Comparison of ENCODE assay signal across 8 mouse cellular contexts in the genomic region with DNA sequence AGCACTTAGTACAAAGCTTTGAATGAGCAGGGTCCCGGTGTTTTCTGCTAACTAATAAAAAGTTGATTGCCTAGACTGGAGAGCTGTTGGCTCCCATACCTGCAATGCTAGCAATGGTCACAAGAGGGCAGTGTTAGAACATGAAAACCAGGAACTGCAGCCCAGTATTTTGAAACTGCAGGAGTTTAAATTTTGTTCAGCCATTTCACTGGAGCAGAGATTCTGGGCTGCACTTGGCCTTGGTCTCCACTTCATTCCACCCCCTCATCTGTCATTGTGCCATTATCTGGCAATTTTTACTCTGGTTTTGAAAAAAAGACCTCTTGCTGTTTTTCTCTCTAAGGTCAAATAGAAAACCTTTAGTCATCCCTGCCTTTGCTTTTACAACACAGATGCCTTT. TPM values are rescaled to one million over a fixed set of nuclear protein-coding genes. Genes with fewer than 3 reads are reported as not detected.
DNase-seq lines count a peak whose midpoint lies in the region; ATAC-seq and TF ChIP-seq lines count a peak whose summit lies in the region.

No protein-coding gene starts in this region.

- H3K36me3 ChIP-seq in E14TG2a.4 (ENCODE audit: insufficient read depth, low read length): no peaks in the 10 kb centered on the region
- H3K36me3 ChIP-seq in heart, postnatal 0 days (replicated peaks; ENCODE audit: control insufficient read depth, insufficient read depth, low read length): no peaks in the 10 kb centered on the region
- no peaks in the 10 kb centered on the region for H3K36me3 ChIP-seq in lung, embryonic 15.5 days

- H3K4me2 ChIP-seq in heart, postnatal 0 days (ENCODE audit: low read depth, low read length): 0 out of 2 replicates have a peak overlapping the region, but pooled peaks have one; percentile 30
- H3K4me2 ChIP-seq in lung, embryonic 15.5 days: peak overlapping the region; percentile 26; the same call in 1 of the 2 replicates

- no peaks in the 10 kb centered on the region for H3K9me3 ChIP-seq in E14TG2a.4 (ENCODE audit: low read length)
- H3K9me3 ChIP-seq in heart, postnatal 0 days (replicated peaks; ENCODE audit: control insufficient read depth, low read length): no peaks in the 10 kb centered on the region
- H3K9me3 ChIP-seq in lung, embryonic 15.5 days: no peaks in the 10 kb centered on the region

- peak; percentile 79 for DNase-seq in adrenal gland, postnatal 25 days
- DNase-seq in heart, postnatal 0 days (ENCODE audit: low spot score): peak; percentile 86
- peak; percentile 83 to 92 for DNase-seq in layer of hippocampus, adult 2 months (ENCODE audit: low spot score in 2 of 2)
- peak; percentile 63 for DNase-seq in ovary, postnatal 36 days (ENCODE audit: low spot score)
- DNase-seq in thymus, postnatal 25 days: peak; percentile 83

- ATAC-seq in heart, postnatal 0 days (ENCODE audit: insufficient read depth, low read depth): peak; percentile 54; the same call in 1 of the 2 replicates
- peak; percentile 41; the same call in 1 of the 2 replicates for ATAC-seq in lung, embryonic 15.5 days (ENCODE audit: borderline replicate concordance, extremely low read depth, low FRiP score, low TSS enrichment)

- no peak for TF ChIP-seq POLR2A in embryonic fibroblast, embryonic 13.5 days (IDR thresholded peaks at IDR 0.05; ENCODE audit: low read depth, low read length)

- H3K4me1 ChIP-seq in E14TG2a.4 (replicated peaks; ENCODE audit: low read depth, low read length): peaks cover 21% of the 10 kb centered on the region
- H3K4me1 ChIP-seq in embryonic fibroblast, embryonic 13.5 days (ENCODE audit: control insufficient read depth, insufficient read depth, low read length): no peaks in the 10 kb centered on the region
- no peaks in the 10 kb centered on the region for H3K4me1 ChIP-seq in heart, postnatal 0 days (ENCODE audit: control insufficient read depth, insufficient read depth)
- H3K4me1 ChIP-seq in lung, embryonic 15.5 days: 0 out of 2 replicates have a peak, but pooled peaks cover 4% of the 10 kb centered on the region

- no peak overlapping the region for H3K4me3 ChIP-seq in E14TG2a.4 (replicated peaks; ENCODE audit: low read length)
- no peak overlapping the region for H3K4me3 ChIP-seq in embryonic fibroblast, embryonic 13.5 days (ENCODE audit: insufficient read depth, low read length)
- H3K4me3 ChIP-seq in heart, postnatal 0 days (ENCODE audit: low read depth, low read length): no peak overlapping the region
- H3K4me3 ChIP-seq in layer of hippocampus, adult 2 months: peak overlapping the region; percentile 44; the same call in 1 of the 2 replicates
- no peak overlapping the region for H3K4me3 ChIP-seq in lung, embryonic 15.5 days

- WGBS in heart, postnatal 0 days: 29% methylated on average over 1 of the region's 1 CpGs
- WGBS in lung, embryonic 15.5 days: 15% methylated on average over 1 of the region's 1 CpGs

- H3K27ac ChIP-seq in embryonic fibroblast, embryonic 13.5 days (ENCODE audit: insufficient read depth, low read length): no peak overlapping the region
- no peak overlapping the region for H3K27ac ChIP-seq in heart, postnatal 0 days (ENCODE audit: low read depth)
- H3K27ac ChIP-seq in layer of hippocampus, adult 2 months: peak overlapping the region; percentile 92
- H3K27ac ChIP-seq in lung, embryonic 15.5 days: peak overlapping the region; percentile 37; the same call in 1 of the 2 replicates

- TF ChIP-seq EP300 in heart, postnatal 0 days (IDR thresholded peaks at IDR 0.05; ENCODE audit: low read depth): no peak

- 0 out of 2 replicates have a peak, but pooled peaks cover 3% of the 10 kb centered on the region for H3K27me3 ChIP-seq in E14TG2a.4 (ENCODE audit: insufficient read depth, low read length)
- H3K27me3 ChIP-seq in heart, postnatal 0 days (ENCODE audit: control insufficient read depth, insufficient read depth, low read length): no peaks in the 10 kb centered on the region
- H3K27me3 ChIP-seq in lung, embryonic 15.5 days: no peaks in the 10 kb centered on the region

- H3K9ac ChIP-seq in heart, postnatal 0 days (replicated peaks; ENCODE audit: low read depth, low read length): no peak overlapping the region
- no peak overlapping the region for H3K9ac ChIP-seq in lung, embryonic 15.5 days

- TF ChIP-seq CTCF in E14TG2a.4 (conservative IDR thresholded peaks at IDR 0.05; ENCODE audit: low read length): peak; percentile 92
- peak; percentile 24; the same call in 1 of the 2 replicates for TF ChIP-seq CTCF in embryonic fibroblast, embryonic 13.5 days (IDR thresholded peaks at IDR 0.05; ENCODE audit: borderline replicate concordance, insufficient read depth, low read length)
- TF ChIP-seq CTCF in heart, postnatal 0 days (IDR thresholded peaks at IDR 0.05; ENCODE audit: low read depth): peak; percentile 91
- peak; percentile 98 for TF ChIP-seq CTCF in layer of hippocampus, adult 2 months (conservative IDR thresholded peaks at IDR 0.05)

RNA-seq across cellular contexts. Expression of gene Rapgef4, which starts 57.2 kb away (rescaled TPM):
- total RNA-seq in adrenal gland, postnatal 25 days (2021): 399 and 527 TPM in 2 replicates
- polyA plus RNA-seq in embryonic fibroblast, embryonic 13.5 days (2011; ENCODE audit: insufficient read length, low read depth, missing spikeins): not detected in 2 replicates
- 5.5 and 11.9 TPM in 2 replicates for total RNA-seq in heart, postnatal 0 days (2014; rRNA removed; ENCODE audit: low replicate concordance)
- 5.1 and 5.3 TPM in 2 replicates for polyA plus RNA-seq in heart, postnatal 0 days (2015; fragmentation: Nextera tagmentation; extraction: Ambion mirVana)
- 100 to 1,000 TPM; 381 TPM for total RNA-seq in layer of hippocampus, adult 2 months (2021)
- polyA plus RNA-seq in lung, embryonic 15.5 days (2015; fragmentation: Nextera tagmentation; extraction: Ambion mirVana): 5.0 and 5.2 TPM in 2 replicates

Comparison
In these comparisons a context has a peak if more than half of its experiments do, and no peak if none do; other contexts are left out.
1. CTCF ChIP-seq: peak in every context shown above with its lines; median percentile 98 in layer of hippocampus, adult 2 months; 92 in E14TG2a.4; 91 in heart, postnatal 0 days; 24 in embryonic fibroblast, embryonic 13.5 days.
2. H3K27ac ChIP-seq: peak in layer of hippocampus, adult 2 months (single experiment) and lung, embryonic 15.5 days (single experiment); none in embryonic fibroblast, embryonic 13.5 days (single experiment) and heart, postnatal 0 days (single experiment).
3. RNA of gene Rapgef4, which starts 57.2 kb away (total RNA-seq): 399 to 527 TPM in adrenal gland, postnatal 25 days and 381 TPM in layer of hippocampus, adult 2 months; 5.5 to 11.9 TPM in heart, postnatal 0 days; every median in the first group is over 10 times any median in the second.
4. Peak in every context shown above with its lines, with median percentiles within 50 percentile points of each other: DNase-seq.